Mouse (Mus musculus): ENCODE results near the gene Clca3a2.
"Not testable (repeated sequence)": the region's sequence is repeated elsewhere in the genome, so short reads cannot be mapped to it uniquely, and the experiment has no call there.

- not testable (repeated sequence) for TF ChIP-seq CTCF (IDR thresholded peaks at IDR 0.05; ENCODE audit: insufficient read depth, low read length); POLR2A (IDR thresholded peaks at IDR 0.05; ENCODE audit: borderline replicate concordance, extremely low read depth, low read depth, low read length)
These were observed at the start of gene Clca3a2 for GRCm38 (mm10) chr3:144819219-144819618.

Data from lung, adult 2 months (tissue).